Mouse (Mus musculus) ES-Bruce4 (cell line): ENCODE measurements around the gene Apon. TPM values are rescaled to one million over a fixed set of nuclear protein-coding genes. Genes with fewer than 3 reads are reported as not detected.
"Not testable (repeated sequence)": the region's sequence is repeated elsewhere in the genome, so short reads cannot be mapped to it uniquely, and the experiment has no call there.

Source experiments
- H3K27ac ChIP-seq: 2 replicates; pipeline ENCODE4 v1.5.1; 2012; ENCODE audit warnings: low read length, inconsistent platforms; ENCODE audit not compliant: insufficient read depth
- H3K27me3 ChIP-seq: 2 replicates; pipeline ENCODE4 v1.6.1; 2012; ENCODE audit warnings: mild to moderate bottlenecking, low read length, inconsistent platforms; ENCODE audit not compliant: control insufficient read depth, poor library complexity, insufficient read depth, severe bottlenecking
- H3K36me3 ChIP-seq: 2 replicates; pipeline ENCODE4 v1.6.1; 2012; ENCODE audit warnings: inconsistent platforms, mild to moderate bottlenecking, low read length, moderate library complexity; ENCODE audit not compliant: control insufficient read depth, poor library complexity, insufficient read depth, severe bottlenecking
- H3K4me1 ChIP-seq: one replicate; pipeline ENCODE4 v1.8.1; 2011; ENCODE audit warnings: low read length; ENCODE audit not compliant: control insufficient read depth, insufficient read depth
- H3K4me3 ChIP-seq: 2 replicates; pipeline ENCODE4 v1.5.1; 2011; ENCODE audit warnings: low read depth, mild to moderate bottlenecking, low read length
- H3K9ac ChIP-seq: 2 replicates; pipeline ENCODE4 v1.6.1; 2012; ENCODE audit warnings: low read depth, mild to moderate bottlenecking, inconsistent platforms; ENCODE audit not compliant: poor library complexity, severe bottlenecking
- H3K9me3 ChIP-seq: replicated peaks from 2 replicates; pipeline ENCODE4 v1.6.1; 2012; ENCODE audit warnings: mild to moderate bottlenecking, low read length, inconsistent platforms; ENCODE audit not compliant: control insufficient read depth, poor library complexity, insufficient read depth, severe bottlenecking
- CTCF ChIP-seq: IDR thresholded peaks from one replicate; pipeline ENCODE4 v1.8.1; 2011; ENCODE audit warnings: low read depth, low read length
- EP300 ChIP-seq: IDR thresholded peaks from 2 replicates; pipeline ENCODE4 v1.6.1; 2011; ENCODE audit warnings: low read depth, low read length; ENCODE audit not compliant: insufficient read depth
- POLR2A ChIP-seq: IDR thresholded peaks from one replicate; pipeline ENCODE4 v1.8.1; 2011; ENCODE audit warnings: low read length; ENCODE audit not compliant: insufficient read depth
- polyA plus RNA-seq: library from polyadenylated mRNA; stranded (reverse); fragments of >200 nt; gene quantifications from 2 replicates; pipeline ENCODE4 v1.2.4, GENCODE M21; 2011; ENCODE audit warnings: low read depth; ENCODE audit not compliant: missing spikeins, insufficient read depth, insufficient read length

Apon gene
- polyA plus RNA-seq, 1 experiment: 0.43 TPM

DNA sequence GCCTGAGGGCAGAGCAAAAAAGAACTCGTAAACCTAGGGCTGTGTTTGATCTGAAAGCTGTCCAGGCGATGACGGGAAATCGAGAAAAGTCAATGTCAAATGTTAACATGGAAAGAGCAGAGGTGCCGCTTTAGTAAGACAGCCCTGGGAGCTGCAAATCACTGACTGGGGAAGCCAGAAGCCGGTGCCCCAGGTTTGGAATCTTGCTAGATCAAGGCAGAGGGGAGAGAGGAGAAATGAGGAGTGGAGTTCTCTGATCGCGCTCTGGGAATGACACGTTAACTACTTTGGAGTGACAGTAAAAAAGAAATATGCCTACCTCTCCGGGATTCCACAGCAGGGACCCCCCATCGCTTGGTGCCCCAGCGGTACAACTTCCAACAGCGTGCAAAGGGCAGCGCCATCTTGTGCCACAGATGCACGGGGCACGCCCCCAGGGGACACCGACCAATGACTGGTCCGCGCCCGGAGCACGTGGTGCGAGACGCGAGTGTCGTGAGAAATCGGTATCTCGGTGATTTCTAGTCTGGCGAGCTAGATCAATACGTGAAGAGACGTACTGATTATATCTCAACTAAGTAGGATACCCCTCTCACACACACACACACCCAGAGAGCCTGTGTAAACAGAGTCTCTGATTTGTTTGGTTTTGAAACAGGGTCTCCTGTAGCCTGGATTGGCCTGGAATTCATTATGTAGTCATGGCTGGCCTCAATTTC is 42.3 kb upstream of the Apon start, which contains the start of gene Spryd4:
Gene Spryd4, minus strand, starts transcription at position 418 of the 719 bp plus-strand sequence.
- no peaks in the 10 kb centered on the region for H3K27me3 ChIP-seq
- peaks cover 18% of the 10 kb centered on the region for H3K36me3 ChIP-seq
- peak within 1 kb of the TSS; percentile 86 for H3K9ac ChIP-seq
- peak within 1 kb of the TSS; percentile 64 for H3K27ac ChIP-seq
- H3K9me3 ChIP-seq: no peaks in the 10 kb centered on the region
- 0 out of 2 replicates have a peak, but pooled peaks have one; percentile 37 for TF ChIP-seq EP300
- TF ChIP-seq CTCF: peak; percentile 2
- TF ChIP-seq POLR2A: peak; percentile 53
- no peaks in the 10 kb centered on the region for H3K4me1 ChIP-seq
- H3K4me3 ChIP-seq: peak within 1 kb of the TSS; percentile 75

DNA sequence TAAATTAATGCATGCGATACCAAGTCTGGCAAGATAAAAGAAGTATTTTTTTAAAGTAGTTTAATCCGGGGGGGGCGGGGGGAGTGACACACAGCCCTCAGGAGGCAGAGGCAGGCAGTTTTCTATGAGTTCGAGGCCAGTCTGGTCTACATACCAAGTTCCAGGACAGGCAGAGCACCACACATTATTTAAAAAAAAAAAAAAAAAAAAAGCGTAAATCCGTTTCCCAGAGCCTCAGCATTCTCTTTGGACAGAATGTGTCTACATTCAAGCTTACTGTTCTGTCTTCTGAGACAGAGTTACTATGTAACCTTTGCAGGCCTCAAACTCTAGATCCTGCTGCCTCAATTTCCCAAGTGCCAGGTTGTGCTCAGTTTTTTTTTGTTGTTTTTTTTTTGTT is 41.7 kb upstream of the Apon start:
- Histone ChIP-seq H3K9ac (peak overlapping the region; percentile 86), H3K4me1 (no peaks in the 10 kb centered on the region), H3K36me3 (peaks cover 17% of the 10 kb centered on the region), H3K27ac (peak overlapping the region; percentile 64), H3K9me3 (no peaks in the 10 kb centered on the region), H3K4me3 (peak overlapping the region; percentile 75; the same call in 1 of the 2 replicates), H3K27me3 (no peaks in the 10 kb centered on the region)
- no peak for TF ChIP-seq CTCF
- no peak for TF ChIP-seq EP300
- TF ChIP-seq POLR2A: no peak

DNA sequence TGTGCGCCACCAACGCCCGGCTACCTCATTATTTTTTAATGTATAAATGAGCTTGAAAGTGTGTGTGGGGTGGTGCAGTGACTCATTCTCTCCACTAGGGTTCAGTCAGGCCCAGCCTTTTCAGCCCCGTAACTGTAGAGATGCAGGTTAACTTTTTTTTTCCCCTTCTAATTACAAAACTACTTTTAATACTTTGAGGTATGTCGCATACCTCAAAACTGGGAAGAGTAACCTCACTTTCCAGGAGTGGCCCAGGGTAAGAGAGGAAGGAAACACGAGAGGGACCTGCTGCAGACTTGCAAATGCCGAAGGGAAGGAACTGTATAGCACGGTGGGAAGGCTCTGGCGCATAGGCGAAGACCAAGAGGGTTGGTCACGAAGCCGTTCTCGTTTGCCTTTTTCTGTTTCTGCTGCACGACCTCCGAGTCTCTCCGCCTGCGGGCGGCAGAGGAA is 41.0 kb upstream of the Apon start:
- Histone ChIP-seq H3K9me3 (no peaks in the 10 kb centered on the region), H3K4me1 (no peaks in the 10 kb centered on the region), H3K4me3 (peak overlapping the region; percentile 74), H3K9ac (peak overlapping the region; percentile 56), H3K27me3 (no peaks in the 10 kb centered on the region), H3K27ac (peak overlapping the region; percentile 9; the same call in 1 of the 2 replicates), H3K36me3 (peaks cover 9% of the 10 kb centered on the region)
- peak; percentile 40 for TF ChIP-seq CTCF
- TF ChIP-seq POLR2A: no peak
- no peak for TF ChIP-seq EP300

DNA sequence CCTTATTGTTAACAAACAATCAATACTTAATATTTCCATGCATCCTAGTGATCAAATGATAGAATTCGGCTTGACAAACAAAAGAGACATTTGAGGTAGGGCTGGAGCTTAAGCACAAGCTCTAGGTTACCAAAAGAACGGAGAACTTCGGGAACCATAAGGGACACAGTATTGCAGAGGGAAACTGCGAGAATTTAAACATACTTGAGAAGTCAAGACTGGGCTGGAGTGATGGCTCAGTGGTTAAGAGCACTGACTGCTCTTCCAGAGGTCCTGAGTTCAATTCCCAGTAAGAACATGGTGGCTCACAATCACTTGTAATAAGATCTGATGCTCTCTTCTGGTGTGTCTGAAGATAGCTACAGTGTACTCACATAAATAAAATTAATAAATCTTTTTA is 39.8 kb upstream of the Apon start:
- H3K4me1 ChIP-seq, H3K9me3 ChIP-seq, H3K4me3 ChIP-seq, H3K36me3 ChIP-seq, H3K27me3 ChIP-seq, H3K27ac ChIP-seq, H3K9ac ChIP-seq: not testable (repeated sequence)

DNA sequence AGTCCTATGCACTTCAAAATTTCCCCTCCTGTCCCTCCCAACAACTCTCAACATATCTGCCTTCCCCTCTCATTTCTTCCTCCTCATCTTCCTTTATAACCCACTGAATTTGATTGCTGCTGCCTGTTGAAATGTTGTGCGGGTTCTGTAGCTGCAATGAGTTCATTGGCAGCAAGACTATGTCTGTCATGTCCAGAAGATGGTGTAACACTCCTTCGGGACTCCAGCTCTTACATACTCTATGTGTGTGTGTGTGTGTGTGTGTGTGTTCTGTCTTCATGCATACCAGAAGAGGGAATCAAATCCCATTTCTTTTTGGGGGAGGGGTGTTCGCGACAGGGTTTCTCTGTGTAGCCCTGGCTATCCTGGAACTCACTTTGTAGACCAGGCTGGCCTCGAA is 38.9 kb upstream of the Apon start:
- Histone ChIP-seq H3K36me3 (no peaks in the 10 kb centered on the region; the same call in 1 of the 2 replicates), H3K4me1 (no peaks in the 10 kb centered on the region), H3K27me3 (no peaks in the 10 kb centered on the region), H3K4me3 (no peak overlapping the region), H3K27ac (no peak overlapping the region), H3K9ac (no peak overlapping the region), H3K9me3 (no peaks in the 10 kb centered on the region)
- TF ChIP-seq POLR2A (no peak), CTCF (no peak), EP300 (no peak)

DNA sequence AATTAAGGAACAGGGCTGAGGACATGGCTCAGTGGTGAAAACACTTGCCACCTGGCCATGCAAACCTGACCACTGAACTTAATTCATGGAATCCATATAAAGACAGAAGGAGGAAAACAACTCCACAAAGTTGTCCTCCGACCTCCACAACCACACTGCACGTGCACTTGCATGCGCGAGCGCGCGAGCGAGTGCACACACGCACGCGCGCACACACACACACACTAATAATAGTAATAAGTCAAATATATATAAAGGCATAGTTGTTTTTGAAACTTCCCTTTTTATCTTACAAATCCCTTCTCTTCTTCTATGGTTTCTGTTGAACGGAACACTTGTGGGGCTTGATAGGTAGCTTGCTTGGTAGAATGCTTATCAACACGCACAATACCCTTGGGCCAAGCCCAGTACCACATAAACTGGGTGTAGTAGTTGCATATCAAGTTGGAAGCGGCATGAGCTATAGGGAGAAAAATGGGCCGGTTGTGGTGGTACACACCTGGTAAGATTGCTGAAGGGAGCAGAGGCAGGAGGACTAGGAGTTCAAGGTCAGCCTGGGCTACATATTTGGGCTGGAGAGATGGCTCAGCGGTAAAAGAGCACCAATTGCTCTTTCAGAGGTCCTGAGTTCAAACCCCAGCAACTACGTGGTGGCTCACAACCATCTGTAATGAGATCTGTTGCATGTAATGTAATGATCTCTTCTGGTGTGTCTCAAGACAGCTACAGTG is 35.3 kb upstream of the Apon start:
- Histone ChIP-seq H3K27me3 (no peaks in the 10 kb centered on the region), H3K4me3 (no peak overlapping the region), H3K9me3 (no peaks in the 10 kb centered on the region), H3K27ac (no peak overlapping the region), H3K9ac (no peak overlapping the region), H3K36me3 (no peaks in the 10 kb centered on the region), H3K4me1 (no peaks in the 10 kb centered on the region)
- TF ChIP-seq POLR2A (no peak), EP300 (no peak), CTCF (no peak)
